Mouse (Mus musculus): ENCODE measurements around the gene Fam193a.

DNA sequence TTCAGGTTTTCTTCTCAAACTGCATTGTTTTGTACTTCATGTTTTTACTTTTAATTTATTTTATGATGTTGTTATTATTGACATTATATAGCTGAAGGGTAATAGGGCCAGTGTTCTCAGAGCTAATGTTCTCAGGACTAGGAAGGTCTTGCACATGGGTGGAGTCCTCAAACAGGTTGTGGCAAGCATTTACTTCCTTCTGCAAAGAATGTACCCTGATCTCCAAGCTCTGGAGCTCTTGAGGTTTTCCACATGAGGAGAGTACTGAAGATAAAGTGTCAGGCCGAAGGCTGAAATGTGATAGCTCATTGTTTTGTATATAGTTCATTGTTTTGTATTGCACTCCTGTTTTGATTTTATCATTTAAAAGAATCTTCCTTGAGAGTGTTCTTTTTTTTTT is 68.9 kb downstream of the Fam193a start:
- no peak for TF ChIP-seq HCFC1 (IDR thresholded peaks at IDR 0.05; ENCODE audit: borderline replicate concordance, insufficient read depth, low read length)
- no peak for TF ChIP-seq ZC3H11A (IDR thresholded peaks at IDR 0.05; ENCODE audit: borderline replicate concordance, low read depth, low read length)
- no peak for TF ChIP-seq CHD2 (IDR thresholded peaks at IDR 0.05; ENCODE audit: low read depth, low read length)
